Comparison of ENCODE assay signal across 11 mouse cellular contexts in genomic region chr12:79865179-79865552, GRCm38 (mm10).
DNase-seq lines count a peak whose midpoint lies in the region; ATAC-seq and TF ChIP-seq lines count a peak whose summit lies in the region.
"Had no signal": no experiment of that assay in that cellular context is flagged by ENCODE, and none has a peak within 500 bp of the region (broad histone marks: within the 10 kb centered on the region; RNA-seq: fewer than 3 reads in every experiment).

No protein-coding gene starts in this region.

- no peaks in the 10 kb centered on the region for H3K36me3 ChIP-seq in lung, embryonic 15.5 days
- no peaks in the 10 kb centered on the region for H3K36me3 ChIP-seq in myocyte (ENCODE audit: control insufficient read depth, insufficient read depth)
- H3K36me3 ChIP-seq: neural tube, embryonic 13.5 days had no signal

- WGBS in lung, embryonic 15.5 days: 59% methylated on average over 6 of the region's 6 CpGs

- no peaks in the 10 kb centered on the region; the same call in 1 of the 2 replicates for H3K9me3 ChIP-seq in lung, embryonic 15.5 days
- H3K9me3 ChIP-seq: neural tube, embryonic 13.5 days had no signal

- no peak for ATAC-seq in lung, embryonic 15.5 days (ENCODE audit: borderline replicate concordance, extremely low read depth, low FRiP score, low TSS enrichment)

- no peak overlapping the region for H3K4me2 ChIP-seq in lung, embryonic 15.5 days
- peak overlapping the region; percentile 97 for H3K4me2 ChIP-seq in myocyte (ENCODE audit: low read depth)
- H3K4me2 ChIP-seq: neural tube, embryonic 13.5 days had no signal

- H3K79me2 ChIP-seq in myocyte (ENCODE audit: control insufficient read depth, insufficient read depth): no peaks in the 10 kb centered on the region

- DNase-seq in adrenal gland, adult 2 months: peak; percentile 17
- DNase-seq in adrenal gland, postnatal 10 days: no peak
- no peak for DNase-seq in lung, postnatal 10 days
- peak; percentile 77 for DNase-seq in gastrocnemius, postnatal 14 days
- no peak for DNase-seq in left cerebral cortex, adult 11 months (ENCODE audit: low spot score)
- DNase-seq in left cerebral cortex, adult 2 months (ENCODE audit: extremely low spot score in 1 of 2, low spot score in 2 of 2): no peak
- DNase-seq: kidney, adult 11 months had no signal

- no peak overlapping the region for H3K9ac ChIP-seq in lung, embryonic 15.5 days
- H3K9ac ChIP-seq: neural tube, embryonic 13.5 days had no signal

- H3K27me3 ChIP-seq in lung, embryonic 15.5 days: no peaks in the 10 kb centered on the region
- H3K27me3 ChIP-seq in myocyte (ENCODE audit: control insufficient read depth, insufficient read depth, insufficient read length): no peaks in the 10 kb centered on the region
- H3K27me3 ChIP-seq: neural tube, embryonic 13.5 days had no signal

- H3ac ChIP-seq in myocyte (ENCODE audit: control insufficient read depth, insufficient read length): no peak overlapping the region

- TF ChIP-seq CTCF in left cerebral cortex, adult 2 months (IDR thresholded peaks at IDR 0.05): no peak

- no peak overlapping the region for H3K4me3 ChIP-seq in lung, embryonic 15.5 days
- peak overlapping the region; percentile 19 for H3K4me3 ChIP-seq in myocyte
- H3K4me3 ChIP-seq in left cerebral cortex, adult 2 months: no peak overlapping the region
- H3K4me3 ChIP-seq: neural tube, embryonic 13.5 days had no signal

- peak; percentile 19 for TF ChIP-seq POLR2A in myocyte (IDR thresholded peaks at IDR 0.05; ENCODE audit: insufficient read length, low read depth)

- peak overlapping the region; percentile 51 for H3K27ac ChIP-seq in lung, embryonic 15.5 days
- H3K27ac ChIP-seq in left cerebral cortex, adult 2 months: no peak overlapping the region
- H3K27ac ChIP-seq: macrophage; neural tube, embryonic 13.5 days had no signal

- intact Hi-C loops in gastrocnemius, postnatal 14 days (cut with DNase I; ENCODE audit: low total_unique reads): no loop called here
- intact Hi-C loops in left cerebral cortex, adult 2 months (cut with DNase I): no loop called here

- peaks cover 23% of the 10 kb centered on the region for H3K4me1 ChIP-seq in lung, embryonic 15.5 days

TF ChIP-seq in myocyte, 11 proteins besides CTCF, POLR2A, EP300 and RAD21:
- TF ChIP-seq TCF3 (IDR thresholded peaks at IDR 0.05; ENCODE audit: insufficient read length, low read depth): no peak
- TF ChIP-seq E2F4 (IDR thresholded peaks at IDR 0.05; ENCODE audit: insufficient read depth): no peak
- no peak for TF ChIP-seq MAX (IDR thresholded peaks at IDR 0.05; ENCODE audit: low read depth)
- no peak for TF ChIP-seq TCF12 (IDR thresholded peaks at IDR 0.05; ENCODE audit: insufficient read depth, poor library complexity, severe bottlenecking)
- TF ChIP-seq POLR2AphosphoS2 (IDR thresholded peaks at IDR 0.05; ENCODE audit: insufficient read length, low read depth): peak; percentile 16
- TF ChIP-seq MYOG (IDR thresholded peaks at IDR 0.05; ENCODE audit: control insufficient read depth in 1 of 3, insufficient read depth in 1 of 3, insufficient read length in 2 of 3, low read depth in 2 of 3): peak in 2 of 3 experiments; percentile 9 to 78
- TF ChIP-seq USF1 (IDR thresholded peaks at IDR 0.05; ENCODE audit: low read depth): no peak
- TF ChIP-seq SRF (IDR thresholded peaks at IDR 0.05; ENCODE audit: control insufficient read depth, insufficient read length, low read depth): peak; percentile 18
- TF ChIP-seq MYOD1 (IDR thresholded peaks at IDR 0.05; ENCODE audit: control insufficient read depth in 1 of 3, insufficient read length in 2 of 3, low read depth in 2 of 3): peak in 2 of 3 experiments; percentile 39 to 78
- TF ChIP-seq REST (IDR thresholded peaks at IDR 0.05; ENCODE audit: insufficient read depth, insufficient read length): no peak
- 0 out of 2 replicates have a peak, but pooled peaks have one; percentile 29 for TF ChIP-seq CEBPB (IDR thresholded peaks at IDR 0.05; ENCODE audit: insufficient read depth, poor library complexity, severe bottlenecking)

Comparison
In these comparisons a context has a peak if more than half of its experiments do, and no peak if none do; other contexts are left out.
1. DNase-seq: peak in adrenal gland, adult 2 months (single experiment) and gastrocnemius, postnatal 14 days (single experiment); none in adrenal gland, postnatal 10 days (single experiment), lung, postnatal 10 days (single experiment), left cerebral cortex, adult 11 months (single experiment) and left cerebral cortex, adult 2 months (0 of 2).